In the genomic region with DNA sequence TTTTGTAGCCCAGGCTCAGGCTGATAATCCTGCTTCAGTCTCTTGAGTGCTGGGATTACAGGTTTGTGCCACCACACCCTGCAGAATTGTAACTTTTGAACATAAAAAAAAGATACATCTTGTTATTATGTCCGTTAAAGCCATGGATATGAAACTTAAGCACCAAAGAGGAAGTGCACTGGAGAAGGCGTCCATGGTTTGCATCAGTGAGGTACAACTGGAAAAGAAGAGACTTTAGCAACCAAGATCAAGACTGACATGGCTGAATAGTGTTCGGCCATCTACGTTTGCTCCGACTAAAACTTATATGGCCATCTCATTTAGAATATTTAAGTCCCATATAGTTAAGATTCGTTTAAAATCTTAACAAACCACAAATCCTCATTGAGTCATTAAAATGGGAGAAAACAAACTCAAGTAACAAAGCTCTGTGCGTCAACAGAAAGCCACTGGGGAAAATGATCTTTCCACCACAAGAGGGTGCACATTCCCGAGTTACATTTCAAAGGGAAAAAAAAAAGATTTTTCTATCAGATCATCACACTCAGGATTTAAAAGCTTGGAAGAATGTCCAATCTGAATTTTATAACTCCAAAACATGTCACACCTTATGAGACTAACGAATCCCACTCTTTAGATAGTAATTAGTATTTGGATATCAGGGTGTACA, we compare ENCODE assay signal across 7 mouse cellular contexts. TPM values are rescaled to one million over a fixed set of nuclear protein-coding genes. Genes with fewer than 3 reads are reported as not detected.
A peak's percentile ranks its signal among the peaks of the same experiment; 100 is the strongest.
DNase-seq lines count a peak whose midpoint lies in the region; ATAC-seq and TF ChIP-seq lines count a peak whose summit lies in the region.

No protein-coding gene starts in this region.

- peaks cover 0 to 4% of the 10 kb centered on the region in 2 experiments; a peak in 2 of 4 replicates for H3K4me1 ChIP-seq in ES-E14 (ENCODE audit: control insufficient read depth in 2 of 2, insufficient read depth in 2 of 2, low read length in 2 of 2, poor library complexity in 1 of 2)
- peaks cover 14% of the 10 kb centered on the region for H3K4me1 ChIP-seq in bone marrow macrophage, adult 2 months (ENCODE audit: control insufficient read depth, insufficient read depth, low read length)
- peaks cover 0 to 15% of the 10 kb centered on the region in 2 experiments; a peak in 2 of 4 replicates for H3K4me1 ChIP-seq in heart, embryonic 14.5 days (ENCODE audit: control insufficient read depth in 2 of 2, insufficient read depth in 2 of 2, low read length in 2 of 2)
- H3K4me1 ChIP-seq in liver, embryonic 12.5 days: peaks cover 52% of the 10 kb centered on the region

- H3K9me3 ChIP-seq in ES-E14 (ENCODE audit: control insufficient read depth, insufficient read depth, low read depth, low read length): no peaks in the 10 kb centered on the region
- H3K9me3 ChIP-seq in heart, embryonic 14.5 days (ENCODE audit: control insufficient read depth, low read length): no peaks in the 10 kb centered on the region
- no peaks in the 10 kb centered on the region for H3K9me3 ChIP-seq in liver, embryonic 12.5 days (replicated peaks)

- in situ Hi-C loops in ES-E14 (cut with MboI; ENCODE audit: low sequenced_read_pairs in 2 of 2, unreplicated experiment in 2 of 2): no loop called here

- WGBS in heart, embryonic 14.5 days: 33% methylated on average over 9 of the region's 9 CpGs
- 28% methylated on average over 9 of the region's 9 CpGs for WGBS in liver, embryonic 12.5 days (ENCODE audit: insufficient replicate concordance)

- H3K36me3 ChIP-seq in ES-E14 (ENCODE audit: control insufficient read depth, insufficient read depth, low read length, poor library complexity, severe bottlenecking): no peaks in the 10 kb centered on the region
- no peaks in the 10 kb centered on the region for H3K36me3 ChIP-seq in heart, embryonic 14.5 days (ENCODE audit: control insufficient read depth, insufficient read depth, low read length)
- H3K36me3 ChIP-seq in liver, embryonic 12.5 days: 0 out of 2 replicates have a peak, but pooled peaks cover 6% of the 10 kb centered on the region

- H3K9ac ChIP-seq in ES-E14 (ENCODE audit: insufficient read depth, low read depth, low read length, poor library complexity, severe bottlenecking): no peak overlapping the region
- no peak overlapping the region for H3K9ac ChIP-seq in heart, embryonic 14.5 days (ENCODE audit: low read length)
- peak overlapping the region; percentile 100 for H3K9ac ChIP-seq in liver, embryonic 12.5 days

- no peak overlapping the region for H3K4me3 ChIP-seq in ES-E14 (ENCODE audit: insufficient read depth in 1 of 2, low read depth in 1 of 2, low read length in 2 of 2, poor library complexity in 1 of 2, severe bottlenecking in 1 of 2)
- H3K4me3 ChIP-seq in bone marrow macrophage, adult 2 months (ENCODE audit: insufficient read depth, low read length): no peak overlapping the region; the same call in 1 of the 2 replicates
- H3K4me3 ChIP-seq in heart, embryonic 14.5 days (ENCODE audit: control insufficient read depth in 1 of 2, insufficient read depth in 1 of 2, low read depth in 1 of 2, low read length in 2 of 2): no peak overlapping the region
- H3K4me3 ChIP-seq in liver, embryonic 12.5 days: peak overlapping the region; percentile 97

- no peak for TF ChIP-seq POLR2A in bone marrow macrophage, adult 2 months (IDR thresholded peaks at IDR 0.05; ENCODE audit: borderline replicate concordance, low read depth, low read length)

- no peak for TF ChIP-seq CTCF in bone marrow macrophage, adult 2 months (IDR thresholded peaks at IDR 0.05; ENCODE audit: low read depth, low read length)

- peak; percentile 58 for DNase-seq in layer of hippocampus, adult 11-12 months (ENCODE audit: low spot score)
- no peak for DNase-seq in layer of hippocampus, adult 9-11 months
- no peak for DNase-seq in ES-E14 (ENCODE audit: low read depth, low spot score)
- DNase-seq in right cerebral cortex, postnatal 14 days: peak; percentile 41

- H3K27me3 ChIP-seq in heart, embryonic 14.5 days (ENCODE audit: control insufficient read depth, insufficient read depth, low read length): no peaks in the 10 kb centered on the region
- H3K27me3 ChIP-seq in liver, embryonic 12.5 days (replicated peaks): no peaks in the 10 kb centered on the region

- ATAC-seq in heart, embryonic 14.5 days (ENCODE audit: insufficient number of reproducible peaks, insufficient read depth, low FRiP score, low read depth): no peak
- ATAC-seq in liver, embryonic 12.5 days: no peak

- H3K27ac ChIP-seq in ES-E14 (ENCODE audit: insufficient read depth, low read depth, low read length, poor library complexity, severe bottlenecking): no peak overlapping the region
- peak overlapping the region; percentile 67 for H3K27ac ChIP-seq in bone marrow macrophage, adult 2 months (ENCODE audit: insufficient read depth, low read depth, low read length)
- H3K27ac ChIP-seq in heart, embryonic 14.5 days (replicated peaks in 1 of 2; ENCODE audit: control insufficient read depth in 1 of 2, insufficient read depth in 1 of 2, low read depth in 2 of 2, low read length in 2 of 2): 0 out of 4 replicates have a peak overlapping the region, but pooled peaks of 1 of the 2 experiments have one; percentile 8
- H3K27ac ChIP-seq in liver, embryonic 12.5 days: peak overlapping the region; percentile 97

- 0 out of 2 replicates have a peak overlapping the region, but pooled peaks have one; percentile 81 for H3K4me2 ChIP-seq in heart, embryonic 14.5 days (ENCODE audit: low read length)
- H3K4me2 ChIP-seq in liver, embryonic 12.5 days: peak overlapping the region; percentile 87

TF ChIP-seq in ES-E14, 5 proteins besides CTCF, POLR2A, EP300 and RAD21:
- TF ChIP-seq HCFC1 (IDR thresholded peaks at IDR 0.05; ENCODE audit: borderline replicate concordance, insufficient read depth, low read length) (no peak), CHD2 (IDR thresholded peaks at IDR 0.05; ENCODE audit: low read depth, low read length) (no peak), ZNF384 (IDR thresholded peaks at IDR 0.05; ENCODE audit: low read depth, low read length) (peak; percentile 81)

RNA-seq across cellular contexts. Expression of gene Kcnrg, which starts 43.2 kb away (rescaled TPM):
- total RNA-seq in ES-E14 (2012; rRNA removed): 0.27 and 1.2 TPM in 2 replicates
- polyA plus RNA-seq in bone marrow macrophage, adult 2 months (2012; ENCODE audit: insufficient read depth, insufficient read length, missing spikeins): not detected in 2 replicates
- 0.51 and 0.74 TPM in 2 replicates for polyA plus RNA-seq in heart, embryonic 14.5 days (2014; fragmentation: Nextera tagmentation; extraction: Ambion mirVana)
- polyA plus RNA-seq in liver, embryonic 12.5 days (2016; fragmentation: Nextera tagmentation; extraction: Ambion mirVana): 0.41 and 0.42 TPM in 2 replicates

RNA-seq across cellular contexts. Expression of gene Trim13, which starts 52.4 kb away (rescaled TPM):
- total RNA-seq in ES-E14 (2012; rRNA removed): 19.1 and 57.9 TPM in 2 replicates
- 6.5 and 6.9 TPM in 2 replicates for polyA plus RNA-seq in bone marrow macrophage, adult 2 months (2012; ENCODE audit: insufficient read depth, insufficient read length, missing spikeins)
- polyA plus RNA-seq in heart, embryonic 14.5 days (2014; fragmentation: Nextera tagmentation; extraction: Ambion mirVana): 12.6 and 16.3 TPM in 2 replicates
- 6.9 and 7.7 TPM in 2 replicates for polyA plus RNA-seq in liver, embryonic 12.5 days (2016; fragmentation: Nextera tagmentation; extraction: Ambion mirVana)

Comparison
In these comparisons a context has a peak if more than half of its experiments do, and no peak if none do; other contexts are left out.
1. DNase-seq: peak in layer of hippocampus, adult 11-12 months (single experiment) and right cerebral cortex, postnatal 14 days (single experiment); none in layer of hippocampus, adult 9-11 months (single experiment) and ES-E14 (single experiment).